Mouse (Mus musculus) embryo, embryonic 10.5 days (tissue): ENCODE measurements around the gene Ptprs.

Experiments
- DNase-seq: peaks from one replicate; pipeline ENCODE4 v3.0.0-alpha.2; 2015; ENCODE audit warnings: low spot score

Gene Ptprs

GRCm38 (mm10) chr17:56379281-56379834, 96.9 kb downstream of the Ptprs start:
- no peak for DNase-seq

DNA sequence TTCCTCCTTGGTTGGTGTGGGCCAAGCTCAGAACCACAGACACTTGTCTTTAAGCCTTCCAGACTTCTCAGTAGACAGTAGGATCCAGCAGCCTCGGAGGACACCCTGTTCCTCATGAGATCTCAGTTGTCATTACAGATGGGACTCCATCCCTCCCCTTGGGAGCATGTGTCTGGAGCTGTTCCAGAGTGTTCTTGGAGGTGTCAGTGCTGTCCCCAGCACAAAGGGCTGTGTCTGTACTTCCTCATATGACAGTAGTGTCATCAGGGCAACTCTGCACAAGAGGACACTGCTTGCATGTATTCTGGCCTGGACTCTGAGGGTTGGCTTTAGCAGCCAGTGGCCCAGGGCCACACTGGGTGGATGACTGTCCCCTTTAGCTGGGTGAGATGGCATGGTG, 101.4 kb downstream of the Ptprs start:
- DNase-seq = no peak

- no peak for DNase-seq
Observed at GRCm38 (mm10) chr17:56373136-56374034, 102.9 kb downstream of the Ptprs start.

DNA sequence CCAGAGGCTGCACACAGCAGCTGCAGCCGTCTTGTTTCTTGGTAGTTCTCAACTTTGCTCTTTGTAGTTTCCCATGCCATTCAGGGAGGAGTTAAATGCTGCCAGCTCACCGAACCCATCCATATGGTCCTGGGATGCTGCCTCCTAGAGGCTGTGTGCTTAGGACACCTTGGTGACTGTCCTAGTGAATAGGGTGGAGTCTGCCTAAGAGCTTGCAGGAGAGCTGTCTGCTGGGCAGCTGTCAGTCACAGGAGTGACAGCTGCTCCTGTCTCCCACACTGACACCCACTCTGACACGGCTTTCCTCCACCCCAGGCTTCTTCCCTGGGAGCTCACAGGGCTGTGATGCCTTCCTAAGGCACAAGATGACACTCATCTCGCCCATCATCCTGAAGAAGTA, 104.2 kb downstream of the Ptprs start:
- DNase-seq = no peak

DNA sequence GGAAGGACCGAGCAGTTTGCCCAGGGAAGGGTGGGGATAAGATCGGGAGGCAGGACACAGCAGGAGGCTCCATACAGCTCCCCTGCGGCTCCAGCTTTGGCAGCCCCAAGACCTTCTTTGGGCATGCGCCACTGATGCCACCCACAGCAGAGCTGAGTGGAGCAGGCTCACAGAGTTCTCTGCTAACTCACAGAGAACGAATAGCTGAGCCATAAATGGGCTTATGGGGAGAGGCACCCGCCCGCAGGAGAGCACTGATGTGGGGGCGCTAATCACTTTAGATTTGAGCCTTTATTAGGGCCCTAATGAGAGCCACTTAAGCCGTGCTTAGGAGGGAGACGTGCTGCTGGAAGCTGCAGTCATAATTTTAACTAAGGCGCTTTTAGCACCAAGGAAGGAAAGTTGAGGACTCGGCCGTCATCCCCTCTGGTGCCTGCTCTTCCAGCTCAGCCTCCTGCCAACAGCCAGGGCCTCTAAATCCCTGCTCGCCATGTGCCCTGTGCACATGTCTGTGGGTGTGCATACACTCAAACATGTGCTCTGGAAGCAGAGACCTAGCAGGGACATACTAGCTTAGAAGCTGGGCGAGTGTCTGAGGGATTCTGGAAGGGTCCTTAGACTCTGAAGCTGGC, 105.1 kb downstream of the Ptprs start:
- no peak for DNase-seq

DNA sequence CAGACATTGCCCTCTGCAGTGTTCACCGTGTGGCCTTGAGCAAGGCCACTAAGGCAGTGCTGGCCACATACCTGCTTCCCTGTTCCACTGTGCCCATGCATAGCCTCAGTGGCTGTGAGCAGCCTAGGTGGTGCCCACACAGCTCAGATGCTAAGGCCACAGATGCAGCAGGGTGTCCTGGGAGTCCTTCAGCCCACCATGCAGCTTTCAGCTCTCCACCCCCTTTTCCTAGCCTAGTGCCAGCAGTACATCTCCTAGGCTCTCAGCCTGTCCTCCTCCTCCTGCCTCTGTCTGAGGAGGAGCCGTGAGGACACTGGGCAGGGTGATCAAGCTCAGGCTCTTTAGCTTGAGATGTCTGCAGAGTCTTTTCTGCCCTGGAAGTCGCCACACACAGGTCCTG, 106.2 kb downstream of the Ptprs start:
- DNase-seq = no peak

DNA sequence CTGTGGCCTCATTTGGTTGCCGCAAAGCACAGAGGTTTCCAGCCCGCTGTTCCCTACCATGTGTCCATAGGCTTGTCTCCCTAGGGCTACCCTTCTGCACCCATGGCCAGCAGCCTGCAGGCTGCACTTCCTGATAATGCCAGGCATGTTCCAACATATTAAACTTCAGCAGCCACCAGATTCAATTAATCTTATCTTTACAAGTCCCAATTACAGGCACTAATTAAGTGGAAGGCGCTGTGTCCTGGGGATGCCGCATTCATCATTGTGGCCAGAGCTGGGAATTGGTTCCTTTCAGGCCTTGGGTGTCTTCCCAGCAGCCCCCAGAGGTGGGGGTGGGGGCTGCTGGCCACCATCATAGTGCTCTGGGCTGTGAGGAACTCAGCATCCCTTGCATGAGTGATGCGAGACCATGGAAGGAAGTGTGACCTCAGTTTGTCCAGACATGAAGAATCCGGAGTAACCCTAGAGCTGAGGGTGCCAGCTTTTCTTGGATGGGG, 107.9 kb downstream of the Ptprs start:
- DNase-seq = no peak

GRCm38 (mm10) chr17:56365791-56366673, 110.3 kb downstream of the Ptprs start:
- no peak for DNase-seq
